Mouse (Mus musculus) layer of hippocampus, adult 2 months (tissue): ENCODE data around the gene Fut9. TPM values are rescaled to one million over a fixed set of nuclear protein-coding genes. Genes with fewer than 3 reads are reported as not detected.
A peak's percentile ranks its signal among the peaks of the same experiment; 100 is the strongest.

Experiments used
- DNase-seq, 2 experiments: peaks; one replicate each; pipeline ENCODE4 v3.0.0; 2022; ENCODE audit warnings: low spot score in 2 of 2
- H3K27ac ChIP-seq: fragments of 200-600 bp; 2 replicates; pipeline ENCODE4 v1.8.1; 2022
- H3K4me3 ChIP-seq: fragments of 200-600 bp; 2 replicates; pipeline ENCODE4 v1.8.1; 2022; ENCODE audit warnings: mild to moderate bottlenecking
- CTCF ChIP-seq: fragments of 200-600 bp; conservative IDR thresholded peaks from 2 replicates; pipeline ENCODE4 v1.8.1; 2022; ENCODE audit warnings: antibody characterized with exemption, mild to moderate bottlenecking, moderate library complexity
- long read RNA-seq, 2 experiments: library from polyadenylated mRNA; stranded (forward); transcript quantifications; one replicate each; pipeline ENCODE4 v2.0.0; 2021; ENCODE audit warnings: borderline mapping rate in 2 of 2
- total RNA-seq, 2 experiments: library from RNA; stranded (reverse); gene quantifications; 2 replicates each; pipeline ENCODE4 v1.2.3; 2021

Gene Fut9
- 10 to 100 TPM; 46.7 to 47.7 TPM for total RNA-seq
- long read RNA-seq, experiment 1, full-length matches to known transcripts, result 6 of 9 reads
- long read RNA-seq, experiment 1, partial matches to known transcripts, result 0 of 9 reads
- long read RNA-seq, experiment 1, other reads (novel, unspliced or antisense), result 3 of 9 reads
- long read RNA-seq, experiment 2, full-length matches to known transcripts, result 7 of 9 reads
- long read RNA-seq, experiment 2, partial matches to known transcripts, result 0 of 9 reads
- long read RNA-seq, experiment 2, other reads (novel, unspliced or antisense), result 2 of 9 reads

GRCm38 (mm10) chr4:25799476-25800283, at the start of gene Fut9:
TSS of gene Fut9 (minus strand) at chr4:25800244.
- H3K4me3 ChIP-seq, result peak within 1 kb of the TSS; percentile 91
- peak; percentile 84 to 85 for DNase-seq
- H3K27ac ChIP-seq, result peak within 1 kb of the TSS; percentile 97
- peak; percentile 54 for TF ChIP-seq CTCF

DNA sequence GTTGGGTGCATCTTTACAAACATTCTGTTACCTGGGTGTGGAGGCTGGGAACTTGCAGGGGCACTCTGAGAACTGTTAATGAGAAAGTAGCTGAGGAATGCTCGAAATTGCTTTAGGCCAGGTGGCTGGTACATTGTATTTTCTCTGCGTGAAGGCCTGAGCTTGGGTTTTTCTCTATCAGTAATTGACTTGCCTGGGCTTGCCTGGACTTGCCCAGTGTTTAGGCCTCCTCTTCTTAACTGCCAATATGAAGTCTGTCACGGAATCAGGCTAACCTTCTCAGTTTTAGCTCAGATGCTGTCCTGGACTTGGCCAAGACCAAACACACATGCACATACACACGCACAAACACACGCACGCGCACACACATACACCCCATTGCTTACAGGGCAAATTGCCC, 15.7 kb upstream of the Fut9 start:
- TF ChIP-seq CTCF, result no peak
- no peak overlapping the region for H3K27ac ChIP-seq
- no peak overlapping the region for H3K4me3 ChIP-seq
- DNase-seq, result no peak

- no peak overlapping the region for H3K27ac ChIP-seq
- no peak for DNase-seq
- H3K4me3 ChIP-seq, result no peak overlapping the region
- no peak for TF ChIP-seq CTCF
Measured at GRCm38 (mm10) chr4:25813340-25813739, 13.3 kb upstream of the Fut9 start.

GRCm38 (mm10) chr4:25810058-25810457, 10.0 kb upstream of the Fut9 start:
- no peak overlapping the region for H3K4me3 ChIP-seq
- no peak for TF ChIP-seq CTCF
- no peak overlapping the region for H3K27ac ChIP-seq
- DNase-seq, result no peak

GRCm38 (mm10) chr4:25801751-25802150, 1.7 kb upstream of the Fut9 start:
- DNase-seq, result no peak
- no peak overlapping the region for H3K27ac ChIP-seq
- no peak for TF ChIP-seq CTCF
- H3K4me3 ChIP-seq, result no peak overlapping the region

GRCm38 (mm10) chr4:25800284-25800616, 206 bp upstream of the Fut9 start:
- no peak for DNase-seq
- Histone ChIP-seq H3K4me3 (peak overlapping the region; percentile 91), H3K27ac (peak overlapping the region; percentile 97)
- TF ChIP-seq CTCF, result no peak

DNA sequence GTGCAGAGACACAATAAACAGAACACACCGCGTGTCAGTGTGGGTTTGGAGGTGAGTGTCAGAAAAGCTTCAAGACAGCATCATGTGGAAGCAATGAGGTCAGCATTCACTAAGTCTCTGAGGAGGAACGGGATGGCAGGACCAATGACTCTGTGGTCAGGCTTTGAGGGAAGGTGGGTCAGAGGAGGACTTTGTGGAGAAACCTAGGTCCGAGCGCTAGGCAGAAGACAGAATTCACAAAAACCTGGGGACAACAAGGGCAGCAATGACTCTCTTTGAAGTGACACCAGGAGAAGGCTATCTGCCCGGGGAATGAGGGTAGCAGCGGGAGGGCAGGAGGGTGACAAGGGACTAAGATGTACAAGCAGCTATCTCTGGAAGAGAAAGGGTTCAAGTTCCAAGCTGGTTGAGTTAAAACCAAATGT, 981 bp downstream of the Fut9 start:
- peak overlapping the region; percentile 91 for H3K4me3 ChIP-seq
- TF ChIP-seq CTCF, result no peak
- peak overlapping the region; percentile 97 for H3K27ac ChIP-seq
- DNase-seq, result peak in 1 of 2 experiments; percentile 8

- DNase-seq, result no peak
- TF ChIP-seq CTCF, result no peak
- Histone ChIP-seq H3K27ac (peak overlapping the region; percentile 97), H3K4me3 (peak overlapping the region; percentile 91)
Measured at GRCm38 (mm10) chr4:25798412-25798811, 1.6 kb downstream of the Fut9 start.

- H3K4me3 ChIP-seq, result no peak overlapping the region; the same call in 1 of the 2 replicates
- H3K27ac ChIP-seq, result no peak overlapping the region
- TF ChIP-seq CTCF, result no peak
- no peak for DNase-seq
Measured at GRCm38 (mm10) chr4:25796149-25796548, 3.9 kb downstream of the Fut9 start.

GRCm38 (mm10) chr4:25785276-25785675, 14.8 kb downstream of the Fut9 start:
- no peak for TF ChIP-seq CTCF
- DNase-seq, result no peak
- no peak overlapping the region for H3K27ac ChIP-seq
- H3K4me3 ChIP-seq, result no peak overlapping the region

DNA sequence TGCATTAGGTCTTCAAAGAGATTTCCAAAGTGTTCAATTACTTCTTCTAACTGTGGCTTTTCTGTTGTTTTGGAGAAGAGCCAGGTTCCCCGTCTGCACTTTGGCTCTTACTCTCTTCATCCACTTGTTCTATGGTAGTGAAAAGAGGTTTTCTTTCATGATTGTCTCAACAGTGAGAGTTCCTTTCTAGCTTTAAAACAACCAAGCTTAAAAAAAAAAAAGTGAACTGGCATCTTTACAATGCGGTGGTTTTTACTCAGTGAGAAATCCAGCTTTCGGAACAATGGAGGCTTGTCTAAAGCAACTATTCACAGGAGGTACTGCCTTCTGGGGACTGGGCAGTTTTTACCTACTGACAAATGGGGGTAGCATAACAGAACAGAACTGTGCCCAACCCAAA, 31.4 kb downstream of the Fut9 start:
- peak; percentile 19 to 23 for DNase-seq
- H3K4me3 ChIP-seq, result no peak overlapping the region; the same call in 1 of the 2 replicates
- H3K27ac ChIP-seq, result peak overlapping the region; percentile 80
- TF ChIP-seq CTCF, result no peak

- no peak overlapping the region for H3K27ac ChIP-seq
Measured at GRCm38 (mm10) chr4:25763091-25763490, 37.0 kb downstream of the Fut9 start.

GRCm38 (mm10) chr4:25757909-25758548, 42.0 kb downstream of the Fut9 start:
- no peak for TF ChIP-seq CTCF
- Histone ChIP-seq H3K4me3 (no peak overlapping the region), H3K27ac (no peak overlapping the region)
- no peak for DNase-seq

More at GRCm38 (mm10) chr4:25763091-25763490, 37.0 kb downstream of the Fut9 start:
- TF ChIP-seq CTCF, result no peak
- H3K4me3 ChIP-seq, result no peak overlapping the region
- no peak for DNase-seq
